Mouse (Mus musculus) liver, adult 2 months (tissue): ENCODE results near the gene Efcab8. TPM values are rescaled to one million over a fixed set of nuclear protein-coding genes. Genes with fewer than 3 reads are reported as not detected.
A peak's percentile ranks its signal among the peaks of the same experiment; 100 is the strongest.

ENCODE experiments used
- DNase-seq: peaks from one replicate; pipeline ENCODE4 v3.0.0-alpha.2; 2011; ENCODE audit warnings: low read depth, low spot score; ENCODE audit errors: extremely low read depth
- H3K27ac ChIP-seq: fragments of 200-500 bp; replicated peaks from 2 replicates; pipeline ENCODE4 v1.5.1; 2012; ENCODE audit warnings: low read depth, mild to moderate bottlenecking, control low read depth, inconsistent platforms, low read length; ENCODE audit not compliant: insufficient read depth
- H3K27me3 ChIP-seq: fragments of 200-500 bp; 2 replicates; pipeline ENCODE4 v1.6.1; 2012; ENCODE audit warnings: mild to moderate bottlenecking, moderate library complexity, low read length, inconsistent platforms; ENCODE audit not compliant: control insufficient read depth, insufficient read depth
- H3K36me3 ChIP-seq: fragments of 200-500 bp; 2 replicates; pipeline ENCODE4 v1.6.1; 2012; ENCODE audit warnings: low read length, inconsistent platforms; ENCODE audit not compliant: control insufficient read depth, insufficient read depth
- H3K4me1 ChIP-seq: fragments of 200-500 bp; 2 replicates; pipeline ENCODE4 v1.6.1; 2011; ENCODE audit warnings: low read length; ENCODE audit not compliant: control insufficient read depth, insufficient read depth
- H3K4me3 ChIP-seq: fragments of 200-500 bp; 2 replicates; pipeline ENCODE4 v1.5.1; 2011; ENCODE audit warnings: low read depth, mild to moderate bottlenecking, control low read depth, low read length, moderate library complexity; ENCODE audit not compliant: insufficient read depth
- H3K79me2 ChIP-seq: fragments of 200-500 bp; 2 replicates; pipeline ENCODE4 v1.6.1; 2012; ENCODE audit warnings: inconsistent platforms, mild to moderate bottlenecking, low read length, moderate library complexity; ENCODE audit not compliant: control insufficient read depth, insufficient read depth
- H3K9ac ChIP-seq: fragments of 200-500 bp; 2 replicates; pipeline ENCODE4 v1.6.1; 2012; ENCODE audit warnings: low read depth, mild to moderate bottlenecking, control low read depth, inconsistent platforms, low read length
- CTCF ChIP-seq: fragments of 200-500 bp; IDR thresholded peaks from 2 replicates; pipeline ENCODE4 v1.5.1; 2011; ENCODE audit warnings: low read depth, low read length, control low read depth
- POLR2A ChIP-seq: fragments of 200-500 bp; IDR thresholded peaks from 2 replicates; pipeline ENCODE4 v1.6.1; 2011; ENCODE audit warnings: low read length, control low read depth; ENCODE audit not compliant: insufficient read depth; ENCODE audit errors: extremely low read depth
- WGBS: fragments of 180-500 bp; shearing (Covaris S2); methylation state at CpG from one replicate; pipeline ENCODE4 v1.1.7; 2018; 5-methylcytosine and 5-hydroxymethylcytosine counted together
- polyA plus RNA-seq: library from polyadenylated mRNA; depleted of rRNA; stranded (reverse); fragments of >200 nt; gene quantifications from 2 replicates; pipeline ENCODE4 v1.2.3, GENCODE M21; 2012
- total RNA-seq: library from RNA; depleted of rRNA; stranded (reverse); fragments of >200 nt; gene quantifications from 2 replicates; pipeline ENCODE4 v1.2.3, GENCODE M21; 2014

The Efcab8 gene
- total and polyA plus RNA-seq, 2 experiments, result not detected

DNA sequence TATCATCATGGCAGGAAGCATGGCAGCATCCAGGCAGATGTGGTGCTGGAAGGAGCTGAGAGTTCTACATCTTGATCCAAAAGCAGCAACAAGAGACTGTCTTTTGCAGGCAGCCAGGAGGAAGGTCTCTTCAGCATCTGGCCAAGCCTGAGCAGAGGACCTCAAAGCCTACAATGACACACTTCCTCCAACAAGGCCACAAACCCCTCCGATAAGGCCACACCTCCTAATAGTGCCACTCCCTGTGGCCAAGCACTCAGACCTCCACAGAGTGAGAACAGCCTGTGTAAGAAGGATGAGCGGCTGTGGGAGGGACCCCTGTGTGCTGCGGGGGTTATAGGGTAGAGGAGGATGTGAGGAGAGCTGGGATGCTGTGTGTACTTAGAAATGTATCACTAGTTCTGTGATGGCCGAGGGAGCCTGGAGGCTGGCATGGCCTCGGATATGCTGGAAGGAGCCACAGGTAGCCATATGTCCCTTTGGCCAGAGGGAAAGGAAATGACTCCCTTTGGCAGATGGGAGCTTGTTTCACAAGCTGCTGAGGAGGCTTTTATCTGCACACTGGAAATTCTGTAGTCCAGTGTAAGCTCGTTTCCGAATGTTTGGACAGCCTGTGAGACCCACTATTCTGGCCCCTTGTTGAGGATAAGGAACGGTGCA is 47.6 kb downstream of the Efcab8 start:
- Histone ChIP-seq H3K9ac (no peak overlapping the region), H3K79me2 (no peaks in the 10 kb centered on the region), H3K4me1 (no peaks in the 10 kb centered on the region), H3K27me3 (no peaks in the 10 kb centered on the region), H3K27ac (no peak overlapping the region), H3K4me3 (no peak overlapping the region), H3K36me3 (no peaks in the 10 kb centered on the region)
- no peak for DNase-seq
- 84% methylated on average over 8 of the region's 8 CpGs for WGBS
- TF ChIP-seq POLR2A (no peak), CTCF (no peak)

DNA sequence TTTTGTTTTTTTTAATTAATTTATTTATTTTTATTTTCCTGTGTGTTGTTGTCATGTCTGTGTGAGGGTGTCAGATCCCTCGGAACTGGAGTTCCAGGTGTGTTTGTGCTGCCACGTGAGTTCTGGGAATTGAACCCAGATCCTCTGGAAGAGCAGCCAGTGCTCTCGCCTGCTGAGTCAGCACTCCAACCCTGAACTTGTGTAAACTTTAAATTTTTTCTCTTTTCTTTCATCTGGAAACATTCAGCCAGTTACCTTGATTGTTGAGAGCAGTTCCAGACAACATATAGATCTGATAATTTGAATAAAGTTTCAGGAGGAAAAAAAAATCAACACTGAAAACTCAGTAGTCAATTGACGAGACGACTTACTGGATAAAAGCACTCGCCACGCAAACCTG is 49.0 kb downstream of the Efcab8 start:
- no peaks in the 10 kb centered on the region for H3K79me2 ChIP-seq
- WGBS, result 76% methylated on average over 7 of the region's 7 CpGs
- no peak overlapping the region for H3K27ac ChIP-seq
- no peak for TF ChIP-seq CTCF
- no peak for TF ChIP-seq POLR2A
- no peak overlapping the region for H3K4me3 ChIP-seq
- no peak overlapping the region for H3K9ac ChIP-seq
- H3K27me3 ChIP-seq, result no peaks in the 10 kb centered on the region
- H3K4me1 ChIP-seq, result no peaks in the 10 kb centered on the region
- H3K36me3 ChIP-seq, result no peaks in the 10 kb centered on the region
- no peak for DNase-seq

DNA sequence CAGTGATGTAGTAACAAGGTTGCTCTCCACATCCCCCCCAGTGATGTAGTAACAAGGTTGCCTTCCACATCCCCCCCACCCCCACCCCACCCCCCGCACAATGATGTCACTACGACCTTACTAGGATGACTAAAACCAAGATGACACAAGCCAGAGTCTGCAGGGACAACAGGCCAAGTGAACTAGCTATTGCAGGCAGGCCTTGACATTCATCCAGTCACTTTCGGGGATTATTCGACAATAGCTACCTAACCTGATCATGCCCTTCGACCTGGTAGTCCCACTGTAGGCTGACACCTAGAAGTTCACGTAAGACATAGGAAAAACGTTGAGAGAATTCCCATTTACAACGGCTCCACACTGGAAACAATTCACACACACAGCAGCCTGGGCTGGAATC is 53.6 kb downstream of the Efcab8 start:
- H3K27me3 ChIP-seq, result no peaks in the 10 kb centered on the region
- no peaks in the 10 kb centered on the region for H3K4me1 ChIP-seq
- H3K36me3 ChIP-seq, result no peaks in the 10 kb centered on the region
- H3K4me3 ChIP-seq, result no peak overlapping the region
- 80% methylated on average over 8 of the region's 8 CpGs for WGBS
- no peak for DNase-seq
- no peak overlapping the region for H3K9ac ChIP-seq
- no peak overlapping the region for H3K27ac ChIP-seq
- no peaks in the 10 kb centered on the region for H3K79me2 ChIP-seq
- TF ChIP-seq POLR2A (no peak), CTCF (no peak)

DNA sequence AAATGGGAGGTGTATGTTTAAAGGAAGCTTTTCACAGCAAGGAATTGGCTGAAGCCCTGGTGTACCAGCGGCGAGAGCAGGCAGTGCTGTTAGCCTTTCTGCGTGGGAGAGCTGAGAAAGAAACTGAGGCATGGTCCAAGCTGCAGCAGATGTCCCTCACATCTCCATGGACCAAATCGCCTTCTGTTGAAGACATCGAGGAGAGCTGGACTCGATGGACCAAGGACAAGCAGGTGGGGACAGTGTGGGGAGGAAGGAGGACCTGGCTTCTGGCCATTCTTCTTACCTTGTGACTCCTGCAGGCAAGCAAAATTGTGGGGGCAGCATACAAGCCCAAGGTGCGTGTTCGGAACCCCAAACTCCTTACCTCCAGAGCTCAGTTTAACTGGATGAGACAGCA is 63.1 kb downstream of the Efcab8 start:
- Histone ChIP-seq H3K79me2 (no peaks in the 10 kb centered on the region), H3K4me1 (no peaks in the 10 kb centered on the region), H3K9ac (no peak overlapping the region), H3K27me3 (no peaks in the 10 kb centered on the region), H3K27ac (no peak overlapping the region), H3K36me3 (no peaks in the 10 kb centered on the region), H3K4me3 (no peak overlapping the region)
- no peak for DNase-seq
- 79% methylated on average over 8 of the region's 8 CpGs for WGBS
- TF ChIP-seq POLR2A, result no peak
- TF ChIP-seq CTCF, result no peak

DNA sequence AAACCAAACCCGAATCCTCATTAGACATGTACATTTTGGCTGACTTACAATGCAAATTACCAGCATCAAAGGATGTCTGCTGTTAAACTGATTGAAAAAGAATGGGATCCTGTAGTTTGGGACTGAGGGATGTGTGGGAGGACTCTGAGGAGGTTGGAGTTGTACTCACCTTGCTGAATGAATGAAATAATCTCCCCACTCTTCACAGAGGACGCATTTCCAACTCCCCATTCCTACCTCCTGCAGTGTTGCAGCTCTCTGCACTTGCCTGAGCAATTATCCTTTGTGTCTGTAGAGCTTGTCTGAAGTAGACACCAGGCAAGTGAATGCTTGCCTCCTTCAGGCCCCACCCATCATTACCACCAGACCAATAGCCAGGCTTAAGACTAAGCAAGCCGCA is 68.7 kb downstream of the Efcab8 start:
- H3K9ac ChIP-seq, result no peak overlapping the region
- TF ChIP-seq CTCF (no peak), POLR2A (no peak)
- WGBS, result 90% methylated on average over 3 of the region's 3 CpGs

DNA sequence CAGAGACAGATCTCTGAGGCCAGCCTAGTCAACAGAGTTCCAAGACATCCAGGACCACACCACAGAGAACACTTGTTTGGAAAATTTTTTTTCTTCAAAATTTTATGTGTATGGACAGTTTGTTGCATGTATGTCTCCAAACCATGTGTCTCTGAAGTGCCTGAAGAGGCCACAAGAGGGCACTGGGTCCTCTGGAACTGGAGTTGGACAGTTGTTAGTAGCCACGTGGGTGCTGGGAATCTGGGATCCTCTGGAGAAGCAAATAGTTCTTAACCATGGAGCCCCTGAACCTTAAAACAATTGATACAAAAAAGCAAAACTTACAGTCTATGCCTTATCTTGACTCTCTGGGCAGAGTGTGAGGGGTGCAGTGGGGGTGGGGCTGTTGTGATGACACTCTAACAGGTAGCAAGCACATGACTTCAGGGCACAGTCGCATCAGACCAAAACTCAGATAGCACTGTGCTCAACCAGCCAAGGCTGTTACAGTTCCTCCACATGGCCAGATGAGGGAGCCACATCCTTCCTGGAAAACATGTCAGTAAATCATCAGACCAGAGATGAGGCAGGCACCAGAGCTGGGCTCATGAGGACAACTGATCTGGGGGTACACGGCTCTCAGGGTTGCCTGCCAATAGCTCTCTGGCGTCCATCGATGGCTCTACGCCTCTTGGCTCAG is 70.8 kb downstream of the Efcab8 start:
- peak; percentile 10 for DNase-seq
- H3K27me3 ChIP-seq, result no peaks in the 10 kb centered on the region
- no peak overlapping the region for H3K4me3 ChIP-seq
- no peaks in the 10 kb centered on the region for H3K36me3 ChIP-seq
- H3K27ac ChIP-seq, result no peak overlapping the region
- no peaks in the 10 kb centered on the region for H3K79me2 ChIP-seq
- H3K4me1 ChIP-seq, result no peaks in the 10 kb centered on the region
- no peak overlapping the region for H3K9ac ChIP-seq
- WGBS, result 78% methylated on average over 6 of the region's 6 CpGs
- TF ChIP-seq POLR2A (no peak), CTCF (peak; percentile 58; the same call in 1 of the 2 replicates)

More for the DNA sequence above, 68.7 kb downstream of the Efcab8 start:
- H3K36me3 ChIP-seq, result no peaks in the 10 kb centered on the region
- H3K27ac ChIP-seq, result no peak overlapping the region
- H3K4me1 ChIP-seq, result no peaks in the 10 kb centered on the region
- no peak overlapping the region for H3K4me3 ChIP-seq
- H3K27me3 ChIP-seq, result no peaks in the 10 kb centered on the region
- no peak for DNase-seq
- H3K79me2 ChIP-seq, result no peaks in the 10 kb centered on the region
